Mouse (Mus musculus) kidney, postnatal 0 days (tissue): ENCODE measurements at regions not wholly inside any gene's neighbourhood (a gene's known extent, or its start where the extent isn't known, plus 50 kb on each side); places are given as distances from the start of the nearest gene placed in this dataset.

Experiments
- ATAC-seq: fragments of 200-750 bp; cut with Nextera tagmentation; replicated peaks from 2 replicates; pipeline ENCODE4 v1.8.0; 2017; ENCODE audit warnings: low read depth, moderate number of reproducible peaks, moderate TSS enrichment, moderate library complexity; ENCODE audit not compliant: low FRiP score
- DNase-seq: peaks from one replicate; pipeline ENCODE4 v3.0.0-alpha.2; 2016; ENCODE audit warnings: low spot score
- H3K27ac ChIP-seq: fragments of 300-500 bp; sonication (generic); 2 replicates; pipeline ENCODE4 v1.5.1; 2014; ENCODE audit warnings: mild to moderate bottlenecking
- H3K27me3 ChIP-seq: fragments of 300-500 bp; sonication (generic); 2 replicates; pipeline ENCODE4 v1.6.1; 2014; ENCODE audit warnings: low read length, mixed read lengths; ENCODE audit not compliant: insufficient read depth
- H3K36me3 ChIP-seq: fragments of 300-500 bp; sonication (generic); 2 replicates; pipeline ENCODE4 v1.6.1; 2014; ENCODE audit warnings: low read length, mixed read lengths; ENCODE audit not compliant: insufficient read depth
- H3K4me1 ChIP-seq: fragments of 300-500 bp; sonication (generic); replicated peaks from 2 replicates; pipeline ENCODE4 v1.6.1; 2014; ENCODE audit warnings: antibody characterized with exemption, low read length, mixed read lengths; ENCODE audit not compliant: insufficient read depth
- H3K4me2 ChIP-seq: fragments of 300-500 bp; sonication (generic); 2 replicates; pipeline ENCODE4 v1.6.1; 2014; ENCODE audit warnings: mild to moderate bottlenecking, low read length, moderate library complexity, mixed read lengths
- H3K4me3 ChIP-seq: fragments of 300-500 bp; sonication (generic); replicated peaks from 2 replicates; pipeline ENCODE4 v1.5.1; 2014; ENCODE audit warnings: low read depth, low read length
- H3K9ac ChIP-seq: fragments of 300-500 bp; sonication (generic); 2 replicates; pipeline ENCODE4 v1.6.1; 2014; ENCODE audit warnings: low read depth, low read length
- H3K9me3 ChIP-seq: fragments of 300-500 bp; sonication (generic); replicated peaks from 2 replicates; pipeline ENCODE4 v1.6.1; 2016; ENCODE audit warnings: low read length, inconsistent platforms, mixed read lengths
- CTCF ChIP-seq: IDR thresholded peaks from 2 replicates; pipeline ENCODE4 v1.5.1; 2016; ENCODE audit warnings: antibody characterized with exemption, low read depth, mild to moderate bottlenecking, moderate library complexity
- WGBS: fragments of 180-500 bp; shearing (Covaris S2); extraction: QIAGEN DNeasy Blood & Tissue Kit; methylation state at CpG from one replicate; pipeline ENCODE4 v1.1.7; 2014; 5-methylcytosine and 5-hydroxymethylcytosine counted together

GRCm38 (mm10) chr13:72258794-72259193 lies 295.3 kb upstream of the Irx1 start:
- no peaks in the 10 kb centered on the region for H3K9me3 ChIP-seq
- H3K4me3 ChIP-seq = no peak overlapping the region
- H3K9ac ChIP-seq = no peak overlapping the region
- no peaks in the 10 kb centered on the region for H3K36me3 ChIP-seq
- no peaks in the 10 kb centered on the region for H3K4me1 ChIP-seq
- DNase-seq = no peak
- no peak overlapping the region for H3K4me2 ChIP-seq
- no peak for ATAC-seq
- TF ChIP-seq CTCF = no peak
- WGBS = 97% methylated on average over 2 of the region's 2 CpGs
- no peak overlapping the region for H3K27ac ChIP-seq
- H3K27me3 ChIP-seq = no peaks in the 10 kb centered on the region

- no peak for ATAC-seq
- Histone ChIP-seq H3K9me3 (no peaks in the 10 kb centered on the region), H3K27ac (no peak overlapping the region), H3K9ac (no peak overlapping the region), H3K36me3 (no peaks in the 10 kb centered on the region), H3K4me3 (no peak overlapping the region), H3K4me2 (no peak overlapping the region), H3K27me3 (no peaks in the 10 kb centered on the region), H3K4me1 (no peaks in the 10 kb centered on the region)
- no peak for DNase-seq
- no peak for TF ChIP-seq CTCF
- WGBS = 36% methylated on average over 3 of the region's 3 CpGs
Observed at GRCm38 (mm10) chr13:72264416-72264815, 300.9 kb upstream of the Irx1 start.

- ATAC-seq (no peak), DNase-seq (no peak)
- H3K27ac ChIP-seq = no peak overlapping the region
- no peak overlapping the region for H3K4me2 ChIP-seq
- no peaks in the 10 kb centered on the region for H3K27me3 ChIP-seq
- 84% methylated on average over 7 of the region's 7 CpGs for WGBS
- H3K4me3 ChIP-seq = no peak overlapping the region
- no peaks in the 10 kb centered on the region for H3K36me3 ChIP-seq
- no peaks in the 10 kb centered on the region for H3K9me3 ChIP-seq
- TF ChIP-seq CTCF = no peak
- H3K9ac ChIP-seq = no peak overlapping the region
- H3K4me1 ChIP-seq = no peaks in the 10 kb centered on the region
Observed at GRCm38 (mm10) chr13:72265116-72265515, 301.6 kb upstream of the Irx1 start.

- ATAC-seq (no peak), DNase-seq (no peak)
- Histone ChIP-seq H3K4me2 (no peak overlapping the region), H3K9ac (no peak overlapping the region), H3K27me3 (no peaks in the 10 kb centered on the region), H3K27ac (no peak overlapping the region), H3K9me3 (no peaks in the 10 kb centered on the region), H3K4me3 (no peak overlapping the region), H3K4me1 (no peaks in the 10 kb centered on the region), H3K36me3 (no peaks in the 10 kb centered on the region)
- WGBS = 85% methylated on average over 11 of the region's 11 CpGs
- no peak for TF ChIP-seq CTCF
Observed at GRCm38 (mm10) chr13:72265650-72266049, 302.1 kb upstream of the Irx1 start.

- H3K4me3 ChIP-seq = no peak overlapping the region
- 69% methylated on average over 12 of the region's 12 CpGs for WGBS
- H3K27ac ChIP-seq = no peak overlapping the region
- H3K9ac ChIP-seq = no peak overlapping the region
- TF ChIP-seq CTCF = no peak
- no peaks in the 10 kb centered on the region for H3K36me3 ChIP-seq
- no peak overlapping the region for H3K4me2 ChIP-seq
- no peaks in the 10 kb centered on the region for H3K27me3 ChIP-seq
- no peak for ATAC-seq
- H3K9me3 ChIP-seq = no peaks in the 10 kb centered on the region
- no peak for DNase-seq
- H3K4me1 ChIP-seq = no peaks in the 10 kb centered on the region
Observed at GRCm38 (mm10) chr13:72266174-72266768, 302.7 kb upstream of the Irx1 start.

GRCm38 (mm10) chr13:72280343-72280742 lies 316.8 kb upstream of the Irx1 start:
- no peak overlapping the region for H3K27ac ChIP-seq
- no peak overlapping the region for H3K9ac ChIP-seq
- DNase-seq (no peak), ATAC-seq (no peak)
- no peak overlapping the region for H3K4me2 ChIP-seq
- no peaks in the 10 kb centered on the region for H3K9me3 ChIP-seq
- no peaks in the 10 kb centered on the region for H3K27me3 ChIP-seq
- no peak for TF ChIP-seq CTCF
- WGBS = 56% methylated on average over 2 of the region's 2 CpGs
- H3K4me3 ChIP-seq = no peak overlapping the region
- no peaks in the 10 kb centered on the region for H3K36me3 ChIP-seq
- no peaks in the 10 kb centered on the region for H3K4me1 ChIP-seq

- WGBS = 72% methylated on average over 5 of the region's 5 CpGs
- Histone ChIP-seq H3K4me2 (no peak overlapping the region), H3K4me1 (no peaks in the 10 kb centered on the region), H3K9me3 (no peaks in the 10 kb centered on the region), H3K36me3 (no peaks in the 10 kb centered on the region), H3K4me3 (no peak overlapping the region), H3K9ac (no peak overlapping the region), H3K27me3 (no peaks in the 10 kb centered on the region), H3K27ac (no peak overlapping the region)
- no peak for ATAC-seq
- DNase-seq = no peak
- no peak for TF ChIP-seq CTCF
Observed at GRCm38 (mm10) chr13:72280871-72281270, 317.3 kb upstream of the Irx1 start.
